Mouse (Mus musculus) liver, embryonic 11.5 days (tissue): ENCODE data around the gene Itgb1bp1. TPM values are rescaled to one million over a fixed set of nuclear protein-coding genes. Genes with fewer than 3 reads are reported as not detected.
A peak's percentile ranks its signal among the peaks of the same experiment; 100 is the strongest.

Source experiments
- ATAC-seq: fragments of 200-750 bp; cut with Nextera tagmentation; replicated peaks from 2 replicates; pipeline ENCODE4 v1.8.0; 2017; ENCODE audit warnings: moderate number of reproducible peaks, mild to moderate bottlenecking, moderate TSS enrichment, moderate library complexity; ENCODE audit not compliant: low FRiP score
- DNase-seq: peaks from one replicate; pipeline ENCODE4 v3.0.0-alpha.2; 2017; ENCODE audit warnings: low spot score
- H3K27ac ChIP-seq: fragments of 300-500 bp; sonication (generic); 2 replicates; pipeline ENCODE4 v1.5.1; 2014; ENCODE audit warnings: mild to moderate bottlenecking, low read depth, low read length, control low read depth
- H3K27me3 ChIP-seq: fragments of 300-500 bp; sonication (generic); replicated peaks from 2 replicates; pipeline ENCODE4 v1.6.1; 2014; ENCODE audit warnings: low read length, mixed read lengths; ENCODE audit not compliant: control insufficient read depth, insufficient read depth
- H3K36me3 ChIP-seq: fragments of 300-500 bp; sonication (generic); 2 replicates; pipeline ENCODE4 v1.6.1; 2014; ENCODE audit warnings: mild to moderate bottlenecking, low read length, moderate library complexity, mixed read lengths; ENCODE audit not compliant: control insufficient read depth, insufficient read depth
- H3K4me1 ChIP-seq: fragments of 300-500 bp; sonication (generic); replicated peaks from 2 replicates; pipeline ENCODE4 v1.6.1; 2014; ENCODE audit warnings: low read length, mixed read lengths; ENCODE audit not compliant: control insufficient read depth, insufficient read depth
- H3K4me2 ChIP-seq: fragments of 300-500 bp; sonication (generic); 2 replicates; pipeline ENCODE4 v1.6.1; 2014; ENCODE audit warnings: mild to moderate bottlenecking, control low read depth, moderate library complexity
- H3K4me3 ChIP-seq: fragments of 300-500 bp; sonication (generic); 2 replicates; pipeline ENCODE4 v1.5.1; 2014; ENCODE audit warnings: low read depth, low read length, control low read depth
- H3K9ac ChIP-seq: fragments of 300-500 bp; sonication (generic); 2 replicates; pipeline ENCODE4 v1.6.1; 2014; ENCODE audit warnings: low read depth, low read length, control low read depth
- H3K9me3 ChIP-seq: fragments of 300-500 bp; sonication (generic); 2 replicates; pipeline ENCODE4 v1.6.1; 2016; ENCODE audit warnings: low read length, inconsistent platforms, mixed read lengths; ENCODE audit not compliant: control insufficient read depth
- WGBS: fragments of 180-500 bp; shearing (Covaris S2); extraction: QIAGEN DNeasy Blood & Tissue Kit; methylation state at CpG from one replicate; pipeline ENCODE4 v1.1.7; 2014; 5-methylcytosine and 5-hydroxymethylcytosine counted together
- polyA plus RNA-seq: library from polyadenylated mRNA; unstranded; fragments of >200 nt; fragmentation: Nextera tagmentation; extraction: Ambion mirVana; gene quantifications from 2 replicates; pipeline ENCODE4 v1.2.1, GENCODE M21; 2014

Itgb1bp1 gene
- polyA plus RNA-seq: 42.0 and 42.8 TPM in 2 replicates

DNA sequence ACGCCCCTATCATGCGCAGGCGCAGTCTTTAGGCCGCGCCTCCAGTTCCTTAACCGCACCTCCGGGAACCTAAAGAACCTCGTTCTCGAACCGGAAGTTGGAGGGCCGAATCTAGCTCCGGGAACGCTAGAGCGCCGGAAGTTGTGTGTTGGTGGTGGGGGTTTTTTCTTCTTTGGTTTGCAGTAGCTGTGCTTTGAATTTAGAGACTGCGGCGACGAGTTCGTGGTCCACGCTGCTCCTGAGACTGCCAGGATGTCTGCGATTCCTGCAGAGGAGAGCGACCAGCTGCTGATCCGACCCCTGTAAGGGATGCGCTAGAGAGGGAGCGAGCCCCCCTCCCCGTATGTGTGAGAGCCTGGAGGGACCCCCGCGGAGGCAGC is at the start of gene Itgb1bp1:
Gene Itgb1bp1 (minus strand): TSS at position 42 of the 380 bp plus-strand sequence.
- Histone ChIP-seq H3K27me3 (no peaks in the 10 kb centered on the region), H3K4me2 (peak within 1 kb of the TSS; percentile 84), H3K36me3 (peaks cover 3% of the 10 kb centered on the region; the same call in 1 of the 2 replicates), H3K4me1 (peaks cover 9% of the 10 kb centered on the region; the same call in 1 of the 2 replicates), H3K4me3 (peak within 1 kb of the TSS; percentile 83), H3K9me3 (no peaks in the 10 kb centered on the region), H3K27ac (peak within 1 kb of the TSS; percentile 82), H3K9ac (peak within 1 kb of the TSS; percentile 84)
- ATAC-seq (peak; percentile 91), DNase-seq (peak; percentile 96)
- 0% methylated on average over 28 of the region's 28 CpGs for WGBS

DNA sequence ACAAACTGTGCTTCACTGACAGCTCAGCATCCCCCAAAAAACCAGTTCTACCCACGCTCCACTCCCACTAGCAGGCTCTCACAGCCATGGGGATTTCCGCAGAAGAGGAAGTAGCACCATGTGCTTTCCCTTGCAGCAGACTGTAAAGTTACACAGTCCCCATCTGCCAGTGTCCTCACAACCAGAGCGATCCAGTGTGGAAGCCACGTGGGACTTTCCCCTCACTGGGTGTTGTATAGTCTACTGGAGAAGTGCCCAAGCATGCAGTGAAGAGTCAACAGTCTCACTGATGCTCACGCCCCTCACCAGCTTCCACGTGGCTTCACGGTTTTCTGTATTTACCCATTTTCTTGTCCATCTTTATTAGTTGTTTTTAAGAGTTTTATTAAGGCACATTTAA is 49.8 kb upstream of the Itgb1bp1 start:
- no peak overlapping the region for H3K27ac ChIP-seq
- no peaks in the 10 kb centered on the region for H3K9me3 ChIP-seq
- no peak for DNase-seq
- H3K9ac ChIP-seq: no peak overlapping the region
- WGBS: 84% methylated on average over 7 of the region's 7 CpGs
- H3K4me2 ChIP-seq: no peak overlapping the region
- no peaks in the 10 kb centered on the region for H3K4me1 ChIP-seq
- no peak overlapping the region for H3K4me3 ChIP-seq
- peaks cover 24% of the 10 kb centered on the region; the same call in 1 of the 2 replicates for H3K36me3 ChIP-seq
- H3K27me3 ChIP-seq: no peaks in the 10 kb centered on the region
- no peak for ATAC-seq

DNA sequence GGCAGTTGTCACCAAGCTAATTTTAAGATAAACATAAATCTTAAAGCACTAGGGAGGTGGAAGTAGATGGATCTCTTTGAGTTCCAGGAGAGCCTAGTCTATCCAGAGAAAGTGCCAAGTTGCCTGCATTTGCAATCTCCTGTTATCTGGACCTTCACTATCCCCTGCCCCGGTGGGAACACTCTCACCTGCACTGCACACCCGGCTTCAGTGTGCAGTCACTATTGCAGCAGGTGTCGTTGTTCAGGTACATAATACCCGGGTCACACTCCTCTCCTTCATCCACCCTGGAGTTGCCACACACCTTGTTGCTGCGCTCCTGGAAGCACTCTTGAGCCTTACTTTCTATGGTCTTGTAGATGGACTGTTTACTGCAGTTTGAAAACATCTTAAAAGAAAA is 47.7 kb upstream of the Itgb1bp1 start:
- no peaks in the 10 kb centered on the region for H3K27me3 ChIP-seq
- no peak overlapping the region for H3K4me2 ChIP-seq
- no peak overlapping the region for H3K4me3 ChIP-seq
- H3K36me3 ChIP-seq: peaks cover 29% of the 10 kb centered on the region
- DNase-seq (no peak), ATAC-seq (no peak)
- no peaks in the 10 kb centered on the region for H3K9me3 ChIP-seq
- 90% methylated on average over 5 of the region's 5 CpGs for WGBS
- H3K9ac ChIP-seq: no peak overlapping the region
- H3K27ac ChIP-seq: no peak overlapping the region
- no peaks in the 10 kb centered on the region for H3K4me1 ChIP-seq

DNA sequence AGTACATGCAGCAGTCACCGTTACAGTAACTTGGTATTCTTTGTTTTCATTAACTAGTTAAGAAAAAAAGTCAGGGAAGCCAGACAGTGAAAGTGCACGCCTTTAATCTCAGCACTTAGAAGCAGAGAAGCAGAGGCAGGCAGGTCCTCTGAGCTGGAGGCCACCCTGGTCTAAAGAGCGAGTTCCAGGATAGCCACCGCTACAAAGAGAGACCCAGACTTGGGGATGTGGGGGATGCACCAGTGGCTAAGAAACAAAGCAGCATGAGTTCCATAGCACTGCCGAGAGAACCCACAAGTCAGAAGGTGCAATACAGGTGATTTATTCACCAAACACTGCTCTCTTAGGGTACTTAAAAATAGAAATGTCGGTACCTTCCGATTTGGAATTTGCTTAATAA is 46.9 kb upstream of the Itgb1bp1 start:
- Histone ChIP-seq H3K9ac (no peak overlapping the region), H3K4me2 (no peak overlapping the region), H3K36me3 (peaks cover 31% of the 10 kb centered on the region), H3K9me3 (no peaks in the 10 kb centered on the region), H3K27ac (no peak overlapping the region), H3K27me3 (no peaks in the 10 kb centered on the region), H3K4me1 (no peaks in the 10 kb centered on the region), H3K4me3 (no peak overlapping the region)
- DNase-seq (no peak), ATAC-seq (no peak)
- 95% methylated on average over 7 of the region's 7 CpGs for WGBS

DNA sequence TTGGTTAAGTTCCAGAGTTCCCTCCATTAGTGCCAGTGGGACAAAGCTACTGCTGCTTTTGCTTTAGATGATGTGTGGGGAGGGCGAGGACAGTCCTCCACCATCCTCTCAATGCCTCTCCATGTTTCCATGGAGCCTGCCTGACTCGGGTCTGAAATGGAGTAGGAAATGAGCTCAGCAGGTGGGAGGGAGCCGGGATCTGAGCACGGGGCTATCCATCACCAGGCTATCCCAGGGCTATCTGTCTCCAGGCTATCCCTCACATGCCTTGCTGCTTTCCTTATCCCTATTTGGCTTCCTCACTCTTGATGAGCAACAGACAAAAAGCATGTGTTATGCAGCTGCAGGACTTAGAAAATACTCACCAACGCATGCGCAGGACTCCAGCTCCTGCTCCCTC is 45.6 kb upstream of the Itgb1bp1 start:
- ATAC-seq: no peak
- 90% methylated on average over 6 of the region's 6 CpGs for WGBS
- Histone ChIP-seq H3K36me3 (peaks cover 39% of the 10 kb centered on the region), H3K9ac (no peak overlapping the region), H3K27ac (no peak overlapping the region), H3K9me3 (no peaks in the 10 kb centered on the region), H3K4me3 (no peak overlapping the region), H3K4me1 (no peaks in the 10 kb centered on the region), H3K4me2 (no peak overlapping the region), H3K27me3 (no peaks in the 10 kb centered on the region)
- no peak for DNase-seq

DNA sequence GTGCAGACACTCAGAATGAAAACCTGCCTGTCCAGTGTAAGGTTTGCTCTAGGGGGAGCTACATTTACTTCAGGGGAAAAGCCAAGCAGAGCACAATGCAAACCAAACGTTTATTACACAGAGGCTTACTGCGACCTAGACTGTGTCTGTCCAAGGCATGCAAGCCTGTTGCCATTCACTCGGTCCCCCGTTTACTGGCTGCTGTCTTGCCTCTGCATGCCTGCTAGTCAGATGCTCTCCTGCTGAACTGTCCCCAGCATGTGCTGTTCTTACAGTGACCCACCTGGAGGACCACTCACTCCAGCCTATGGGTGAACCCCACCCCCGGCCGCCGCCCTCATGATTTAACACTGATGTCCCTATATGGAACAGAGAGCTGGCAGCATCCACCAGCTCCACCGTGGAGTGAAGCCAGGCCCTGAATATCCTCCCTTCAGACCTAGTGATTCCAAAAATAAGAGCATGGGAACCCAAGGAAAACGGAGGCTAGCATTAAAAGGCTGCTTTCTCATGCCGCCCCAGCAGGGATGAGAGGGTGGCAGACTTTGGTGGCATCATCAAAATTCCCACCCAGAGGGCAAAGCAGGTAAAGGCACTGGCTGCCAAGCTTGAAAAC is 45.0 kb upstream of the Itgb1bp1 start:
- Histone ChIP-seq H3K27me3 (no peaks in the 10 kb centered on the region), H3K4me3 (no peak overlapping the region), H3K9ac (no peak overlapping the region), H3K4me2 (no peak overlapping the region), H3K27ac (no peak overlapping the region), H3K9me3 (no peaks in the 10 kb centered on the region), H3K36me3 (peaks cover 39% of the 10 kb centered on the region), H3K4me1 (no peaks in the 10 kb centered on the region)
- DNase-seq: no peak
- WGBS: 91% methylated on average over 10 of the region's 10 CpGs
- ATAC-seq: no peak

DNA sequence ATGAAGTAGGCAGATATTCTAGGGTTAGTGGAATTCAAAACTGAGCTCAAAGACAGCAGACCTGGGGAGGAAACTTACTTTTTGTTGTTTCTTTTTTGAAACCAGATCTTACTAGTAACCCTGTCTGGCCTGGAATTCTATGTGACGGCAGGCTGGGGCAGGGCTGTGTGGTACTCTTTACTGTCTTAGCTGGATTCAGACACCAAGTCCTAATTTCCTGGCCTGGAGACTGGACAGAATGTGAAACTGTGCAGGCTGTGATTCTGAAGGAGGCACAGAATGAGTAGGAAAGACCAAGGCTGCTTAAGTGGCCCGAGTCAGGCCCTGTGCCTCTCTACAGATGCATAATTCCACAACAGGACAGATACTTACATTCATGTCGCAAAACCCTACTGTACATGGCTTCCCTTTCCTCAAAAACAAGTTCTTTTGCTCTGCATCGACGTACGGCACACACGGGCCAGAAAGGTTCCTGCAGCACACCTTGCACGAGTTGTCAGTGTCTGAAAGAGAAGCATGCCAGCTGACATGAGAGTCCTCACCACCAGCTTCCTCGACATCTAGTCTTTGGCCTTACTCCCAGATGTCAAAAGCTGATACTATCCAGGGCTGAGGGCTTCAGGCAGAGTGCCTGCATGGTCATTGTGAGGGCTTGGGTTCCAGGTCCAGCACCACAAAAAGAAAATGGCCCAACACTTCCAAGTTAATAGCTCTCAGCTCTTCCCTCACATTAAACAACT is 43.7 kb upstream of the Itgb1bp1 start:
- Histone ChIP-seq H3K9me3 (no peaks in the 10 kb centered on the region), H3K36me3 (peaks cover 44% of the 10 kb centered on the region), H3K27ac (no peak overlapping the region), H3K4me3 (no peak overlapping the region), H3K4me2 (no peak overlapping the region), H3K4me1 (no peaks in the 10 kb centered on the region), H3K9ac (no peak overlapping the region), H3K27me3 (no peaks in the 10 kb centered on the region)
- WGBS: 90% methylated on average over 9 of the region's 9 CpGs
- DNase-seq (no peak), ATAC-seq (no peak)

DNA sequence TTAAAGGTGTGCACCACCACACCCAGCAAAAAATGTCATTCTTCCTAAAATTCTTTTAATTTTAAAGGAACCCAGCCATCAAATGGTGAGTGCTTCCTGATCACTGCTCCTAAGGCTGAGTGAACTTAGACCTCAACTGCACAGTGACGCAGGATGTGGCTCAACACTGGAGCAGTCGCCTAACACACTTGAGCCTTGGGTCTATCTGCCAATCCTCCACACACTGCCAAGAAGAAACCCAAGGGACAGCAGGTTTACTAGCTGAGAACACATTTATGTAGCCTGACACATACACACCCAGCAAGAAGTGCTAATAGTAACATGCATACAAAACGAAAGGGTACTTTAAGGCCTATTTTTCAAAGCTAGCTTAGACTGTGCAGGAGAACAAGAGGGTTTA is 40.2 kb upstream of the Itgb1bp1 start:
- peaks cover 44% of the 10 kb centered on the region for H3K36me3 ChIP-seq
- ATAC-seq (no peak), DNase-seq (no peak)
- H3K9me3 ChIP-seq: no peaks in the 10 kb centered on the region
- no peaks in the 10 kb centered on the region for H3K4me1 ChIP-seq
- H3K27ac ChIP-seq: no peak overlapping the region
- no peak overlapping the region for H3K9ac ChIP-seq
- no peak overlapping the region for H3K4me3 ChIP-seq
- H3K4me2 ChIP-seq: no peak overlapping the region
- WGBS: 95% methylated on average over 3 of the region's 3 CpGs
- H3K27me3 ChIP-seq: no peaks in the 10 kb centered on the region

DNA sequence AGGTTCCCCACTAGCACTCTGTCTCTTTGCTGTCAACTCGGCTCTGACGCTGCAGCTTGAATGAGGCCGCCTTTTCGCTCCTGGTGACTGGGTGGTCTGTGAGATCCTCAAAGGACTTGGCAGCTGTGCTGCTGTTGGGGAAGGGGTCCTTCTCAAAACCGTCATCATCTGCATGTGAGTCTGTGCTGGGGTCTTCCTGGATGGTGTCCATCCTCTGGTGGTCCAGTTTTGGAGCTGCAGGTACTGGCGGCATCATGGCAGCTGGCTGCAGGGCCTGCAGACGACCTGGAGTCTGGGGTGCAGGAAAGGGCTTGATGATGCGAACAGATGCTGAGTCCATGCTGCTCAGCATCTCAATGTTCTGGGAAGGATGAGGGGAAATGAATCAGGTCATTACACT is 39.2 kb upstream of the Itgb1bp1 start:
- H3K27ac ChIP-seq: no peak overlapping the region
- H3K9ac ChIP-seq: no peak overlapping the region
- peaks cover 40% of the 10 kb centered on the region for H3K36me3 ChIP-seq
- no peaks in the 10 kb centered on the region for H3K9me3 ChIP-seq
- 92% methylated on average over 8 of the region's 8 CpGs for WGBS
- H3K27me3 ChIP-seq: no peaks in the 10 kb centered on the region
- DNase-seq (no peak), ATAC-seq (no peak)
- H3K4me2 ChIP-seq: no peak overlapping the region
- no peak overlapping the region for H3K4me3 ChIP-seq
- H3K4me1 ChIP-seq: no peaks in the 10 kb centered on the region
